Mouse (Mus musculus) lung, embryonic 15.5 days (tissue): ENCODE results near the gene Psme2. TPM values are rescaled to one million over a fixed set of nuclear protein-coding genes. Genes with fewer than 3 reads are reported as not detected.

Experiments used
- ATAC-seq: fragments of 200-750 bp; cut with Nextera tagmentation; 2 replicates; pipeline ENCODE4 v1.8.0; 2017; ENCODE audit warnings: moderate number of reproducible peaks, borderline replicate concordance; ENCODE audit not compliant: low FRiP score, low TSS enrichment; ENCODE audit errors: extremely low read depth
- H3K27ac ChIP-seq: fragments of 300-500 bp; sonication (generic); 2 replicates; pipeline ENCODE4 v1.5.1; 2015; ENCODE audit warnings: moderate library complexity, mild to moderate bottlenecking, inconsistent platforms
- H3K27me3 ChIP-seq: fragments of 300-500 bp; sonication (generic); 2 replicates; pipeline ENCODE4 v1.6.1; 2015; ENCODE audit warnings: inconsistent platforms
- H3K36me3 ChIP-seq: fragments of 300-500 bp; sonication (generic); 2 replicates; pipeline ENCODE4 v1.6.1; 2015; ENCODE audit warnings: inconsistent platforms
- H3K4me1 ChIP-seq: fragments of 300-500 bp; sonication (generic); 2 replicates; pipeline ENCODE4 v1.6.1; 2015; ENCODE audit warnings: inconsistent platforms
- H3K4me2 ChIP-seq: fragments of 300-500 bp; sonication (generic); 2 replicates; pipeline ENCODE4 v1.6.1; 2015; ENCODE audit warnings: inconsistent platforms, mild to moderate bottlenecking, moderate library complexity
- H3K4me3 ChIP-seq: fragments of 300-500 bp; sonication (generic); 2 replicates; pipeline ENCODE4 v1.5.1; 2015; ENCODE audit warnings: mild to moderate bottlenecking, inconsistent platforms
- H3K9ac ChIP-seq: fragments of 300-500 bp; sonication (generic); 2 replicates; pipeline ENCODE4 v1.6.1; 2015; ENCODE audit warnings: inconsistent platforms
- H3K9me3 ChIP-seq: fragments of 300-500 bp; sonication (generic); 2 replicates; pipeline ENCODE4 v1.6.1; 2016; ENCODE audit warnings: inconsistent platforms
- WGBS: fragments of 180-500 bp; shearing (Covaris S2); methylation state at CpG from one replicate; pipeline ENCODE4 v1.1.7; 2015; 5-methylcytosine and 5-hydroxymethylcytosine counted together
- polyA plus RNA-seq: library from polyadenylated mRNA; unstranded; fragments of >200 nt; fragmentation: Nextera tagmentation; extraction: Ambion mirVana; gene quantifications from 2 replicates; pipeline ENCODE4 v1.2.1, GENCODE M21; 2015

The Psme2 gene
- polyA plus RNA-seq, 1 experiment from 2014 or later, result 234 TPM

GRCm38 (mm10) chr14:55560202-55561073, 30.5 kb downstream of the Psme2 start, which contains the start of gene A730061H03Rik:
Gene A730061H03Rik (minus strand): TSS chr14:55560406.
- Histone ChIP-seq H3K9ac (peak within 1 kb of the TSS; percentile 78), H3K4me2 (peak within 1 kb of the TSS; percentile 70), H3K36me3 (peaks cover 18% of the 10 kb centered on the region), H3K27ac (peak within 1 kb of the TSS; percentile 99), H3K4me3 (peak within 1 kb of the TSS; percentile 79), H3K4me1 (peaks cover 25% of the 10 kb centered on the region), H3K27me3 (no peaks in the 10 kb centered on the region), H3K9me3 (no peaks in the 10 kb centered on the region)
- under 1% methylated on average over 51 of the region's 51 CpGs for WGBS
- peak; percentile 95 for ATAC-seq

DNA sequence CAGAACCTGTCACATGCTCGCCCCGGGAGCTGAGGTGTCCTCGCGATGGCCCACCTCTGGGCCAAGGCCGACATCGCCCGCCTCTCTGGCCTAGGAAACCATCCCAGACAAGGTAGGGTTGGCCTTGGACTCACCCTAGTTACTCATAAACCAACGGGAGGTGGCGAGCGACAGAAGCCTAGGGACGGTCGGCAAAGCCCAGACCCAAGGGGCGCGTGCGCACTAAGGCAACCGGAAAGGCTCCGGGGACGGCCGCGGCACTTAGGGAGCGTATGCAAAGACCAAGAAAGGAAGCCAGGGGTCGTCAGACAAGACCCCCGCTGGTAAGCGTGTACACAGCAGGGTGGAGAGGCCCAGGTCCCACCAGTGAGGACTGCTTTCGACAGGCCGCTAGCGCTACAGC, 31.1 kb downstream of the Psme2 start, which contains the start of gene Dcaf11:
Dcaf11 (plus strand) TSS at position 208 of the 403 bp plus-strand sequence.
- Histone ChIP-seq H3K9me3 (no peaks in the 10 kb centered on the region), H3K27me3 (no peaks in the 10 kb centered on the region), H3K4me1 (peaks cover 25% of the 10 kb centered on the region), H3K4me2 (peak within 1 kb of the TSS; percentile 70), H3K36me3 (peaks cover 11% of the 10 kb centered on the region), H3K9ac (peak within 1 kb of the TSS; percentile 78), H3K4me3 (peak within 1 kb of the TSS; percentile 79), H3K27ac (peak within 1 kb of the TSS; percentile 99)
- ATAC-seq, result peak; percentile 80
- 0% methylated on average over 27 of the region's 27 CpGs for WGBS

- Histone ChIP-seq H3K4me2 (peak overlapping the region; percentile 70), H3K4me1 (peaks cover 25% of the 10 kb centered on the region), H3K9ac (peak overlapping the region; percentile 32; the same call in 1 of the 2 replicates), H3K4me3 (peak overlapping the region; percentile 79), H3K36me3 (peaks cover 2% of the 10 kb centered on the region; the same call in 1 of the 2 replicates), H3K9me3 (no peaks in the 10 kb centered on the region), H3K27me3 (no peaks in the 10 kb centered on the region), H3K27ac (no peak overlapping the region)
- no peak for ATAC-seq
- 47% methylated on average over 6 of the region's 6 CpGs for WGBS
Measured at GRCm38 (mm10) chr14:55558740-55559448, 32.0 kb downstream of the Psme2 start.

- peak overlapping the region; percentile 41; the same call in 1 of the 2 replicates for H3K27ac ChIP-seq
- 77% methylated on average over 3 of the region's 3 CpGs for WGBS
- H3K4me2 ChIP-seq, result no peak overlapping the region
Measured at GRCm38 (mm10) chr14:55557587-55557986, 33.3 kb downstream of the Psme2 start.

GRCm38 (mm10) chr14:55557003-55557402, 33.9 kb downstream of the Psme2 start:
- Histone ChIP-seq H3K27me3 (no peaks in the 10 kb centered on the region), H3K4me1 (peaks cover 22% of the 10 kb centered on the region), H3K4me2 (no peak overlapping the region), H3K36me3 (no peaks in the 10 kb centered on the region), H3K27ac (peak overlapping the region; percentile 41; the same call in 1 of the 2 replicates), H3K9ac (no peak overlapping the region), H3K4me3 (no peak overlapping the region), H3K9me3 (no peaks in the 10 kb centered on the region)
- ATAC-seq, result no peak
- WGBS, result 18% methylated on average over 5 of the region's 5 CpGs

More at GRCm38 (mm10) chr14:55557587-55557986, 33.3 kb downstream of the Psme2 start:
- Histone ChIP-seq H3K4me1 (peaks cover 25% of the 10 kb centered on the region), H3K36me3 (no peaks in the 10 kb centered on the region), H3K27me3 (no peaks in the 10 kb centered on the region), H3K9me3 (no peaks in the 10 kb centered on the region), H3K9ac (no peak overlapping the region), H3K4me3 (no peak overlapping the region)
- no peak for ATAC-seq

GRCm38 (mm10) chr14:55555788-55556187, 35.1 kb downstream of the Psme2 start:
- H3K27me3 ChIP-seq, result no peaks in the 10 kb centered on the region
- 65% methylated on average over 3 of the region's 3 CpGs for WGBS
- no peak overlapping the region for H3K9ac ChIP-seq
- H3K36me3 ChIP-seq, result no peaks in the 10 kb centered on the region
- H3K4me3 ChIP-seq, result no peak overlapping the region
- no peaks in the 10 kb centered on the region for H3K9me3 ChIP-seq
- H3K4me1 ChIP-seq, result peaks cover 11% of the 10 kb centered on the region
- no peak overlapping the region for H3K4me2 ChIP-seq
- no peak overlapping the region for H3K27ac ChIP-seq
- ATAC-seq, result no peak

- Histone ChIP-seq H3K27me3 (no peaks in the 10 kb centered on the region), H3K9ac (no peak overlapping the region), H3K27ac (no peak overlapping the region), H3K36me3 (peaks cover 7% of the 10 kb centered on the region; the same call in 1 of the 2 replicates), H3K9me3 (no peaks in the 10 kb centered on the region), H3K4me2 (no peak overlapping the region), H3K4me1 (peaks cover 11% of the 10 kb centered on the region), H3K4me3 (no peak overlapping the region)
- no peak for ATAC-seq
Measured at GRCm38 (mm10) chr14:55554635-55555034, 36.3 kb downstream of the Psme2 start.

DNA sequence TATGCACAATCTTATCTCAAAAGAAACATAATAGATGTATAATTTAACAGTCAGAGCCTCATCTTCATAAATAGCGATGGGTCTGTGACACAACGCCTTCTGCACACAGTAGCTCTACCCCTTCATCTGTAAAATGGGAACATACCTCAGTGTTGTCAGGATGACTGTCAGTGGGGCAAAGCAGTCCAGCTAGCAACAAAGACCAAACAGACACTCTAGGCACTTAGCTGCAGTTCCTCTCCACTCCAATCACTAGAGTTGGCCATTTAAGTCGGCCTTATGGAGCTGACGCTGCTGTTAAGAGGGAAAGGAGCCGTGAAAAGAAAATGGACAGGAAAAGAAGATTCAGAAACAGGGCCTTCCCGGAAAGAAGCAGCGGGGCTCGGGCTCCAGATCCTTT, 39.1 kb downstream of the Psme2 start:
- Histone ChIP-seq H3K9me3 (no peaks in the 10 kb centered on the region), H3K27me3 (no peaks in the 10 kb centered on the region), H3K27ac (no peak overlapping the region), H3K4me1 (no peaks in the 10 kb centered on the region), H3K4me2 (no peak overlapping the region), H3K4me3 (no peak overlapping the region), H3K9ac (no peak overlapping the region), H3K36me3 (peaks cover 34% of the 10 kb centered on the region)
- no peak for ATAC-seq
- 88% methylated on average over 8 of the region's 8 CpGs for WGBS

- no peak overlapping the region for H3K27ac ChIP-seq
- H3K9me3 ChIP-seq, result no peaks in the 10 kb centered on the region
- peaks cover 38% of the 10 kb centered on the region for H3K36me3 ChIP-seq
- H3K27me3 ChIP-seq, result no peaks in the 10 kb centered on the region
- no peak overlapping the region for H3K9ac ChIP-seq
- 64% methylated on average over 5 of the region's 5 CpGs for WGBS
- no peak for ATAC-seq
- H3K4me2 ChIP-seq, result no peak overlapping the region
- H3K4me1 ChIP-seq, result no peaks in the 10 kb centered on the region
- no peak overlapping the region for H3K4me3 ChIP-seq
Measured at GRCm38 (mm10) chr14:55551347-55551746, 39.6 kb downstream of the Psme2 start.

GRCm38 (mm10) chr14:55550191-55550590, 40.7 kb downstream of the Psme2 start:
- Histone ChIP-seq H3K9me3 (no peaks in the 10 kb centered on the region), H3K4me2 (no peak overlapping the region), H3K4me3 (no peak overlapping the region), H3K27ac (no peak overlapping the region), H3K36me3 (peaks cover 48% of the 10 kb centered on the region), H3K9ac (no peak overlapping the region), H3K27me3 (no peaks in the 10 kb centered on the region), H3K4me1 (no peaks in the 10 kb centered on the region)
- no peak for ATAC-seq
- WGBS, result 88% methylated on average over 6 of the region's 6 CpGs

DNA sequence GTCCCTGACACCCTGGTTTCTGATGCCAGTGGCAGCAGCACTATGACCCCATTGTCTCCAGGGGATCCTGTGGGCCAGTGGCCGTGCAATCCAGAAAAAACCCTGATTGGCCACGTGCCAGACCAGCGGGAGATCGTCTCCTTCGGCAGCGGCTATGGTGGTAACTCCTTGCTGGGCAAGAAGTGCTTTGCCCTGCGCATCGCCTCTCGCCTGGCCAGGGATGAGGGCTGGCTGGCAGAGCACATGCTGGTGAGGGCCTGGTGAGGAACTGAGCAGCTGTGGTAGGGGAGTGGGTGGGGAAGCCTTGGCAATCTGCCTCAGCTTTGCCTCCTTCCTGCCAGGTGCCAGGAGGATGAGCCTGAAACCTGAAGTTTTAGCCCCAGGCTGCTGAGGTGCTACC, 46.6 kb downstream of the Psme2 start:
- Histone ChIP-seq H3K27ac (no peak overlapping the region), H3K9me3 (no peaks in the 10 kb centered on the region), H3K9ac (no peak overlapping the region), H3K36me3 (peaks cover 66% of the 10 kb centered on the region), H3K27me3 (no peaks in the 10 kb centered on the region), H3K4me3 (no peak overlapping the region), H3K4me2 (no peak overlapping the region), H3K4me1 (peaks cover 22% of the 10 kb centered on the region)
- 62% methylated on average over 9 of the region's 9 CpGs for WGBS
- no peak for ATAC-seq

DNA sequence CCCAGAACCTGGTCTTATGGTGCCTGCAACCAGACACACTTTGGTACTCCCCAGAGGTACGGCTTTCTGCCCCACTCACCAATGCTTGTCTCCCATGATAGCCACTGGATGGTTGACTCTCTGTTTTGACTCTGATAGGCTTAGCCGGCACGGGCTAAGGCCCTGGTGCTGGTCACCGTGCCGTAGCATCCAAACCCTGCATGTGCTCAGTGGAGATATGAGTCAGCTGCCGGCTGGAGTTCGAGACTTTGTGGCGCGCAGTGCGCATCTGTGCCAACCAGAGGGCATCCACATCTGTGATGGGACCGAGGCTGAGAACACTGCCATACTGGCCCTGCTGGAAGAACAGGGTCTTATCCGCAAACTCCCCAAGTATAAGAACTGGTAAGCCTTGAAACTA, 48.6 kb downstream of the Psme2 start:
- Histone ChIP-seq H3K4me1 (peaks cover 22% of the 10 kb centered on the region), H3K4me3 (no peak overlapping the region), H3K4me2 (no peak overlapping the region), H3K9ac (no peak overlapping the region), H3K36me3 (peaks cover 45% of the 10 kb centered on the region), H3K27me3 (no peaks in the 10 kb centered on the region), H3K9me3 (no peaks in the 10 kb centered on the region), H3K27ac (no peak overlapping the region)
- no peak for ATAC-seq
- WGBS, result 96% methylated on average over 12 of the region's 12 CpGs
